Mouse (Mus musculus) hindbrain, postnatal 0 days (tissue): ENCODE results near the gene Uggt1. TPM values are rescaled to one million over a fixed set of nuclear protein-coding genes. Genes with fewer than 3 reads are reported as not detected.
A peak's percentile ranks its signal among the peaks of the same experiment; 100 is the strongest.

Source experiments
- ATAC-seq: fragments of 200-750 bp; cut with Nextera tagmentation; 2 replicates; pipeline ENCODE4 v1.8.0; 2017; ENCODE audit warnings: mild to moderate bottlenecking, moderate TSS enrichment, moderate library complexity
- DNase-seq: peaks from one replicate; pipeline ENCODE4 v3.0.0-alpha.2; 2015; ENCODE audit warnings: low spot score
- H3K27ac ChIP-seq: fragments of 300-500 bp; sonication (generic); 2 replicates; pipeline ENCODE4 v1.5.1; 2014; ENCODE audit warnings: mild to moderate bottlenecking
- H3K27me3 ChIP-seq: fragments of 300-500 bp; sonication (generic); 2 replicates; pipeline ENCODE4 v1.6.1; 2014; ENCODE audit warnings: low read length, mixed read lengths; ENCODE audit not compliant: insufficient read depth
- H3K36me3 ChIP-seq: fragments of 300-500 bp; sonication (generic); 2 replicates; pipeline ENCODE4 v1.6.1; 2014; ENCODE audit warnings: low read length, mixed read lengths; ENCODE audit not compliant: insufficient read depth
- H3K4me1 ChIP-seq: fragments of 300-500 bp; sonication (generic); 2 replicates; pipeline ENCODE4 v1.6.1; 2014; ENCODE audit warnings: antibody characterized with exemption, low read length, mixed read lengths; ENCODE audit not compliant: insufficient read depth
- H3K4me2 ChIP-seq: fragments of 300-500 bp; sonication (generic); 2 replicates; pipeline ENCODE4 v1.6.1; 2014; ENCODE audit warnings: low read depth, mild to moderate bottlenecking, low read length, moderate library complexity, mixed read lengths
- H3K4me3 ChIP-seq: fragments of 300-500 bp; sonication (generic); 2 replicates; pipeline ENCODE4 v1.5.1; 2014; ENCODE audit warnings: low read length
- H3K9ac ChIP-seq: fragments of 300-500 bp; sonication (generic); replicated peaks from 2 replicates; pipeline ENCODE4 v1.6.1; 2014; ENCODE audit warnings: mild to moderate bottlenecking, low read length, moderate library complexity, mixed read lengths
- H3K9me3 ChIP-seq: fragments of 300-500 bp; sonication (generic); 2 replicates; pipeline ENCODE4 v1.6.1; 2016; ENCODE audit warnings: low read length, mixed read lengths
- CTCF ChIP-seq: IDR thresholded peaks from 2 replicates; pipeline ENCODE4 v1.5.1; 2016; ENCODE audit warnings: antibody characterized with exemption, control low read depth, low read depth
- WGBS: fragments of 180-500 bp; shearing (Covaris S2); extraction: QIAGEN DNeasy Blood & Tissue Kit; methylation state at CpG from one replicate; pipeline ENCODE4 v1.1.7; 2014; 5-methylcytosine and 5-hydroxymethylcytosine counted together
- polyA plus RNA-seq: library from polyadenylated mRNA; unstranded; fragments of >200 nt; fragmentation: Nextera tagmentation; extraction: Ambion mirVana; gene quantifications from 2 replicates; pipeline ENCODE4 v1.2.1, GENCODE M21; 2015
- total RNA-seq: library from RNA; depleted of rRNA; stranded (reverse); fragments of >200 nt; gene quantifications from 2 replicates; pipeline ENCODE4 v1.2.3, GENCODE M21; 2014

Uggt1 gene
- total and polyA plus RNA-seq, 2 experiments from 2014 or later: 24.3 to 33.5 TPM

DNA sequence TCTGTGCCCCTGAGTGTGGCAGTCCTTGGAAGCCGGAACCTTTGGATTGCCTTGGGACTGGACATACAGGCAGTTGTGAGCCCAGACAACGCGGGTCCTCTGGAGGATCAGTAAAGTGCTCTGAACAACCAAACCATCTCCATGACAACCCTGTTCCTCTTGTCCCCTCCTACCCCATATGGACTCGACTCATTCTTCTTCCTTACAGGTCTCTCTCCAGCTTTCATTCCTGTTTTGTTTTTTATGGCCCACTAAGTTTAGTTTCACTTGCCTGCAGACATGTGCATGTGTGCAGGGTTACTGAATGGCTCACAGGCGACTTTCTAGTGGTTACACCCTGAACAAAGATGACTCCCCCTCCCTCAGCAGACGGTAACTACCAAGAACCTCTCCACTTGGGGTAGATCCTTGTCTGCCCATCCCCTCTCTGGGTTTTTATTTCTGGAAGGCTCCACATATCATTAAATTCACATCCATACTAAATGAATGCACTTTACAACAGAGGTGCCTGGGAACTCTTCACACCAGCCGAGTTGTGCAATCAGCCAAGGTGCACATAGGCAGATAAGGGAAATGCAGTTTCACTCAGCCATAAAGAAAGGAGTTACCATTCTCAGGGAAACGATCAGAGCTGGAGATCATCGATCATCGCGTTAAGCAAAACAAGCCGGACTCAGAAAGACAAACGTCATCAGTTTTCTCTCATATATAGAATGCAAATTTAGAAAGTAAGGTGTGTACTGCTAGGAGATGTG lies 31.3 kb upstream of the Uggt1 start:
- H3K4me2 ChIP-seq: no peak overlapping the region
- no peaks in the 10 kb centered on the region for H3K36me3 ChIP-seq
- H3K4me3 ChIP-seq: no peak overlapping the region
- no peaks in the 10 kb centered on the region for H3K27me3 ChIP-seq
- no peak for TF ChIP-seq CTCF
- H3K27ac ChIP-seq: no peak overlapping the region
- ATAC-seq (no peak), DNase-seq (no peak)
- 62% methylated on average over 13 of the region's 13 CpGs for WGBS
- H3K9ac ChIP-seq: no peak overlapping the region
- H3K4me1 ChIP-seq: no peaks in the 10 kb centered on the region
- no peaks in the 10 kb centered on the region for H3K9me3 ChIP-seq

DNA sequence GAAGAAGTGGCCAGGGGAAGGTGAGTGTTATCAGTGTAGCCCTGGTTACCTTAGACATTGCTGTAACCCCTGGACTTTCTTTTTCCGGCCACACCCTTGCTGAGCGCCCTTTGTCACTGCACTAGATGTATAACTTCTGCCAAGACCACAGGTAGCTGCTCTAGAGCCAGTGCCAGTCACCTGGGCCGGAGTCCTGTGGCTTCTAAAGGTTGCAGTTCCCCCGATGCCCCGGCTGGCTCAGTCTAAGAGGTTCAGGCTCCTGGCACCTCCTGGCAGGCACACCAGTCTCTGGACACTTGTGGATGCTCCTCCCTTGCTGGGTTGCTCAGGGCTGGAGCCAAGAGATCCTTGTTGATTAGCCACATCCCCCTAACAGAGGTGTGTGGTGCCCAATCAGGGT lies 29.9 kb upstream of the Uggt1 start, which contains the start of gene Neurl3:
TSS of gene Neurl3 (minus strand) at position 225 of the 400 bp plus-strand sequence.
- H3K4me1 ChIP-seq: no peaks in the 10 kb centered on the region
- TF ChIP-seq CTCF: no peak
- WGBS: 90% methylated on average over 5 of the region's 5 CpGs
- no peaks in the 10 kb centered on the region; the same call in 1 of the 2 replicates for H3K27me3 ChIP-seq
- H3K4me2 ChIP-seq: no peak within 1 kb of the TSS
- DNase-seq (no peak), ATAC-seq (0 out of 2 replicates have a peak, but pooled peaks have one; percentile 3)
- H3K36me3 ChIP-seq: no peaks in the 10 kb centered on the region
- no peak within 1 kb of the TSS for H3K4me3 ChIP-seq
- no peak within 1 kb of the TSS for H3K9ac ChIP-seq
- no peak within 1 kb of the TSS for H3K27ac ChIP-seq
- H3K9me3 ChIP-seq: no peaks in the 10 kb centered on the region

DNA sequence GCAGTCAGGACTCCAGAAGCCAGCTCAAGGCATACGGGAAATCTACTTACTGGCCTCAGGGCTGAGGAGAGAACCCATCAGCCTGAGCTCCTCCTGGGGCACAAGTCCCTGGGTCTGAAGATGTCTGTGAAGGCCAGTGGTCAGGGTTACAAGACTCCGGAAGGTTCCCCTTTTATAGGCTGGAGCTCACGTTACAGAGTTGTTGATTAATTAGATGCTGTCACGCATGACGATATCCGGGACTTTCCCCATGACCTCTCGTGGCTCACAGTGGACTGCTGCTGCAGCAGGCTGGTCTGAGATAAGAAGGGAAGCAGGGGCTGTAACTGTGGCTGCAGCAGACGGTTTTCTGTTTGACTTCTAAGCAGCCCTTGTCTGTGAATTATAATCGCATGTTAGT lies 28.8 kb upstream of the Uggt1 start:
- H3K4me2 ChIP-seq: no peak overlapping the region
- no peaks in the 10 kb centered on the region for H3K36me3 ChIP-seq
- H3K9ac ChIP-seq: no peak overlapping the region
- no peak for ATAC-seq
- H3K4me1 ChIP-seq: no peaks in the 10 kb centered on the region
- WGBS: 40% methylated on average over 9 of the region's 9 CpGs
- H3K9me3 ChIP-seq: no peaks in the 10 kb centered on the region
- no peak for TF ChIP-seq CTCF
- no peak overlapping the region for H3K27ac ChIP-seq
- no peak for DNase-seq
- H3K27me3 ChIP-seq: no peaks in the 10 kb centered on the region; the same call in 1 of the 2 replicates
- no peak overlapping the region for H3K4me3 ChIP-seq

DNA sequence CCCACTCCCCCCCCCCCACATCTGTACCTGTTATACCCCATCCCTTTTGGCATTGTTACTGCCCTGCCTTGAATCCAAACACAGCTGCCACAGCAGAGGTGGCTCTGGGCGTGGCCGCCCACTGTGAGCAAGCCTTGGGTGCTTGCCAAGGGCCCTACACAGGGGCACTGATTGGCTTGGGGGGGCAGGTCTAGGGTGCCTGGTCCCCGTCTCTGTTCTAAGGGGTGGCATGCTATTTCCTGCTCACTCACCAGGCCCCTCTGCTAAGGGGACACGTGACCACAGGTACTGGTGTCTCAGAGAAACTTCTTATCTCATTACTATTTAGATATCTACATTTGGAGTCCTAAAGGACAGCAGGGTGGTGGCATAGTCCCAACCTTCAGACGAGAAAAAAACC lies 28.0 kb upstream of the Uggt1 start:
- TF ChIP-seq CTCF: no peak
- H3K36me3 ChIP-seq: no peaks in the 10 kb centered on the region
- H3K27ac ChIP-seq: no peak overlapping the region
- no peaks in the 10 kb centered on the region for H3K9me3 ChIP-seq
- 74% methylated on average over 5 of the region's 5 CpGs for WGBS
- no peak overlapping the region for H3K9ac ChIP-seq
- no peaks in the 10 kb centered on the region; the same call in 1 of the 2 replicates for H3K27me3 ChIP-seq
- no peak for ATAC-seq
- H3K4me2 ChIP-seq: no peak overlapping the region
- no peak for DNase-seq
- no peaks in the 10 kb centered on the region for H3K4me1 ChIP-seq
- H3K4me3 ChIP-seq: no peak overlapping the region

GRCm38 (mm10) chr1:36271516-36272230 lies 27.2 kb upstream of the Uggt1 start:
- H3K9me3 ChIP-seq: no peaks in the 10 kb centered on the region
- H3K4me3 ChIP-seq: no peak overlapping the region
- DNase-seq: no peak
- H3K4me2 ChIP-seq: no peak overlapping the region
- no peak for TF ChIP-seq CTCF
- no peaks in the 10 kb centered on the region for H3K4me1 ChIP-seq
- no peaks in the 10 kb centered on the region for H3K36me3 ChIP-seq
- no peak overlapping the region for H3K27ac ChIP-seq
- no peaks in the 10 kb centered on the region; the same call in 1 of the 2 replicates for H3K27me3 ChIP-seq
- H3K9ac ChIP-seq: no peak overlapping the region
- ATAC-seq: no peak
- 75% methylated on average over 8 of the region's 8 CpGs for WGBS

DNA sequence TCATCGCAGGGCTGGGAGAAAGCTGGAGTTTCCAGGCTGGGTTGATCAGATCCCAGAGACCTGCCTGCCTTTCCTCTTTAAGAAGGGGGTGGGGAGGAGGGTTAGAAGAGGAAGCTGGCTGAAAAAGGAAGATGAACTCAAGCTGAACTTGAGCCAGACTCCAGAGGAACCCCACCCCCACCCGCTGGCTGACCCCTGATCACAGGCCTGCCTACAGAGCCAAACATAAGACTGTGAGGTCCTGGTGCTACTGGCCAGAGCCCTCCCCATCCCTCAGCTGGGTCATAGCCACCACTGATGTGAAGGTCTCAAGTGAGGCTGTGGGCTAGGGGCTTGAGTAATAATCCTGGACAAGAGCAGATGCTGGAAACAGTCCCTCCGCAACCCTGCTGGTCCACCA lies 26.1 kb upstream of the Uggt1 start:
- ATAC-seq: no peak
- WGBS: 56% methylated on average over 3 of the region's 3 CpGs
- H3K36me3 ChIP-seq: no peaks in the 10 kb centered on the region
- H3K4me1 ChIP-seq: no peaks in the 10 kb centered on the region
- H3K4me2 ChIP-seq: no peak overlapping the region
- no peak overlapping the region for H3K27ac ChIP-seq
- H3K27me3 ChIP-seq: no peaks in the 10 kb centered on the region; the same call in 1 of the 2 replicates
- H3K4me3 ChIP-seq: no peak overlapping the region
- no peaks in the 10 kb centered on the region for H3K9me3 ChIP-seq
- no peak for DNase-seq
- H3K9ac ChIP-seq: no peak overlapping the region
- no peak for TF ChIP-seq CTCF
